Mouse (Mus musculus): ENCODE results near the gene Plce1. TPM values are rescaled to one million over a fixed set of nuclear protein-coding genes. Genes with fewer than 3 reads are reported as not detected.
"Not testable (repeated sequence)": the region's sequence is repeated elsewhere in the genome, so short reads cannot be mapped to it uniquely, and the experiment has no call there.

The Plce1 gene
- polyA plus RNA-seq, 1 experiment from 2014 or later: 2.0 TPM

- 50% methylated on average over 3 of the region's 3 CpGs for WGBS
- ATAC-seq (no peak), DNase-seq (ENCODE audit: low spot score) (no peak)
These were observed 151.3 kb downstream of the Plce1 start for GRCm38 (mm10) chr19:38632251-38632650.

GRCm38 (mm10) chr19:38633306-38633705 lies 152.4 kb downstream of the Plce1 start:
- WGBS: 26% methylated on average over 5 of the region's 5 CpGs
- Histone ChIP-seq H3K27ac (ENCODE audit: low read length) (no peak overlapping the region), H3K4me2 (replicated peaks; ENCODE audit: low read depth, low read length) (no peak overlapping the region)

More at GRCm38 (mm10) chr19:38632251-38632650, 151.3 kb downstream of the Plce1 start:
- Histone ChIP-seq H3K9ac (replicated peaks; ENCODE audit: low read depth) (no peak overlapping the region), H3K4me1 (ENCODE audit: insufficient read depth, low read depth, low read length) (no peaks in the 10 kb centered on the region), H3K9me3 (ENCODE audit: low read length) (no peaks in the 10 kb centered on the region), H3K27me3 (replicated peaks; ENCODE audit: insufficient read depth, low read length) (no peaks in the 10 kb centered on the region), H3K4me3 (ENCODE audit: low read depth, low read length) (no peak overlapping the region), H3K27ac (ENCODE audit: low read length) (no peak overlapping the region), H3K36me3 (ENCODE audit: insufficient read depth, low read length) (no peaks in the 10 kb centered on the region), H3K4me2 (replicated peaks; ENCODE audit: low read depth, low read length) (no peak overlapping the region)
- TF ChIP-seq CTCF (IDR thresholded peaks at IDR 0.05) (no peak), EP300 (IDR thresholded peaks at IDR 0.05) (no peak)

GRCm38 (mm10) chr19:38639050-38639449 lies 158.1 kb downstream of the Plce1 start:
- no peaks in the 10 kb centered on the region for H3K27me3 ChIP-seq (replicated peaks; ENCODE audit: insufficient read depth, low read length)
- H3K4me2 ChIP-seq (replicated peaks; ENCODE audit: low read depth, low read length): no peak overlapping the region
- no peaks in the 10 kb centered on the region for H3K4me1 ChIP-seq (ENCODE audit: insufficient read depth, low read depth, low read length)
- no peaks in the 10 kb centered on the region for H3K9me3 ChIP-seq (ENCODE audit: low read length)
- no peaks in the 10 kb centered on the region for H3K36me3 ChIP-seq (ENCODE audit: insufficient read depth, low read length)
- WGBS: 83% methylated on average over 3 of the region's 3 CpGs
- no peak overlapping the region for H3K27ac ChIP-seq (ENCODE audit: low read length)
- no peak overlapping the region for H3K4me3 ChIP-seq (ENCODE audit: low read depth, low read length)
- TF ChIP-seq CTCF (IDR thresholded peaks at IDR 0.05) (no peak), EP300 (IDR thresholded peaks at IDR 0.05) (no peak)
- DNase-seq (ENCODE audit: low spot score): no peak
- no peak for ATAC-seq
- no peak overlapping the region for H3K9ac ChIP-seq (replicated peaks; ENCODE audit: low read depth)

More at GRCm38 (mm10) chr19:38633306-38633705, 152.4 kb downstream of the Plce1 start:
- no peak overlapping the region for H3K4me3 ChIP-seq (ENCODE audit: low read depth, low read length)
- H3K27me3 ChIP-seq (replicated peaks; ENCODE audit: insufficient read depth, low read length): no peaks in the 10 kb centered on the region
- DNase-seq (ENCODE audit: low spot score) (no peak), ATAC-seq (no peak)
- H3K4me1 ChIP-seq (ENCODE audit: insufficient read depth, low read depth, low read length): no peaks in the 10 kb centered on the region
- no peaks in the 10 kb centered on the region for H3K9me3 ChIP-seq (ENCODE audit: low read length)
- no peaks in the 10 kb centered on the region for H3K36me3 ChIP-seq (ENCODE audit: insufficient read depth, low read length)
- no peak for TF ChIP-seq EP300 (IDR thresholded peaks at IDR 0.05)
- TF ChIP-seq CTCF (IDR thresholded peaks at IDR 0.05): no peak
- no peak overlapping the region for H3K9ac ChIP-seq (replicated peaks; ENCODE audit: low read depth)

- Histone ChIP-seq H3K4me2 (replicated peaks; ENCODE audit: low read depth, low read length) (no peak overlapping the region), H3K36me3 (ENCODE audit: insufficient read depth, low read length) (no peaks in the 10 kb centered on the region), H3K27ac (ENCODE audit: low read length) (no peak overlapping the region), H3K27me3 (replicated peaks; ENCODE audit: insufficient read depth, low read length) (no peaks in the 10 kb centered on the region), H3K4me3 (ENCODE audit: low read depth, low read length) (no peak overlapping the region), H3K4me1 (ENCODE audit: insufficient read depth, low read depth, low read length) (0 out of 2 replicates have a peak, but pooled peaks cover 2% of the 10 kb centered on the region), H3K9me3 (ENCODE audit: low read length) (no peaks in the 10 kb centered on the region), H3K9ac (replicated peaks; ENCODE audit: low read depth) (no peak overlapping the region)
- TF ChIP-seq CTCF (IDR thresholded peaks at IDR 0.05) (no peak), EP300 (IDR thresholded peaks at IDR 0.05) (no peak)
- peak; percentile 41 for ATAC-seq
- 41% methylated on average over 3 of the region's 3 CpGs for WGBS
- DNase-seq (ENCODE audit: low spot score): no peak
These were observed 158.9 kb downstream of the Plce1 start for GRCm38 (mm10) chr19:38639805-38640204.

GRCm38 (mm10) chr19:38642515-38642914 lies 161.6 kb downstream of the Plce1 start:
- DNase-seq (ENCODE audit: low spot score); H3K9me3 ChIP-seq (ENCODE audit: low read length); H3K27ac ChIP-seq (ENCODE audit: low read length); H3K4me1 ChIP-seq (ENCODE audit: insufficient read depth, low read depth, low read length); H3K27me3 ChIP-seq (replicated peaks; ENCODE audit: insufficient read depth, low read length); H3K4me3 ChIP-seq (ENCODE audit: low read depth, low read length); H3K4me2 ChIP-seq (replicated peaks; ENCODE audit: low read depth, low read length); H3K9ac ChIP-seq (replicated peaks; ENCODE audit: low read depth); ATAC-seq; H3K36me3 ChIP-seq (ENCODE audit: insufficient read depth, low read length): not testable (repeated sequence)
- 55% methylated on average over 1 of the region's 1 CpGs for WGBS
- peak; percentile 55 for TF ChIP-seq CTCF (IDR thresholded peaks at IDR 0.05)

- Histone ChIP-seq H3K36me3 (ENCODE audit: insufficient read depth, low read length) (no peaks in the 10 kb centered on the region), H3K27ac (ENCODE audit: low read length) (no peak overlapping the region), H3K27me3 (replicated peaks; ENCODE audit: insufficient read depth, low read length) (no peaks in the 10 kb centered on the region), H3K4me3 (ENCODE audit: low read depth, low read length) (no peak overlapping the region), H3K9me3 (ENCODE audit: low read length) (no peaks in the 10 kb centered on the region), H3K9ac (replicated peaks; ENCODE audit: low read depth) (no peak overlapping the region), H3K4me1 (ENCODE audit: insufficient read depth, low read depth, low read length) (0 out of 2 replicates have a peak, but pooled peaks cover 2% of the 10 kb centered on the region), H3K4me2 (replicated peaks; ENCODE audit: low read depth, low read length) (no peak overlapping the region)
- 28% methylated on average over 6 of the region's 6 CpGs for WGBS
- DNase-seq (ENCODE audit: low spot score) (peak; percentile 62), ATAC-seq (peak; percentile 84)
- peak; percentile 86 for TF ChIP-seq EP300 (IDR thresholded peaks at IDR 0.05)
- TF ChIP-seq CTCF (IDR thresholded peaks at IDR 0.05): no peak
These were observed 164.1 kb downstream of the Plce1 start for GRCm38 (mm10) chr19:38644871-38645595.

Measured in lung, postnatal 0 days (tissue).